Mouse (Mus musculus): ENCODE results near the gene Zfp773.
"Not testable (repeated sequence)": the region's sequence is repeated elsewhere in the genome, so short reads cannot be mapped to it uniquely, and the experiment has no call there.

Gene Zfp773

GRCm38 (mm10) chr7:7136379-7136866 is at the start of gene Zfp773:
Gene Zfp773, minus strand, starts transcription at chr7:7136755.
- DNase-seq (ENCODE audit: low spot score) = peak; percentile 24

GRCm38 (mm10) chr7:7185897-7186296 is 49.3 kb upstream of the Zfp773 start:
- no peak for DNase-seq (ENCODE audit: low spot score)

- DNase-seq (ENCODE audit: low spot score) = peak; percentile 31
Observed at GRCm38 (mm10) chr7:7171227-7172147, 34.9 kb upstream of the Zfp773 start, which contains the start of gene Zfp418. Gene Zfp418, plus strand, starts transcription at chr7:7171330.

GRCm38 (mm10) chr7:7145991-7146608 is 9.5 kb upstream of the Zfp773 start:
- DNase-seq (ENCODE audit: low spot score) = no peak

- no peak for DNase-seq (ENCODE audit: low spot score)
Observed at GRCm38 (mm10) chr7:7144215-7144614, 7.7 kb upstream of the Zfp773 start.

- DNase-seq (ENCODE audit: low spot score) = no peak
Observed at GRCm38 (mm10) chr7:7132751-7133150, 3.8 kb downstream of the Zfp773 start.

GRCm38 (mm10) chr7:7130491-7131124 is 5.9 kb downstream of the Zfp773 start:
- not testable (repeated sequence) for DNase-seq (ENCODE audit: low spot score)

- DNase-seq (ENCODE audit: low spot score) = no peak
Observed at GRCm38 (mm10) chr7:7121602-7121980, 15.0 kb downstream of the Zfp773 start.

- peak; percentile 69 for DNase-seq (ENCODE audit: low spot score)
Observed at GRCm38 (mm10) chr7:7120921-7121601, 15.5 kb downstream of the Zfp773 start, which contains the start of gene Zfp954. Gene Zfp954, minus strand, starts transcription at chr7:7121488.

- no peak for DNase-seq (ENCODE audit: low spot score)
Observed at GRCm38 (mm10) chr7:7118441-7118840, 18.1 kb downstream of the Zfp773 start.

GRCm38 (mm10) chr7:7108501-7108900 is 28.1 kb downstream of the Zfp773 start:
- no peak for DNase-seq (ENCODE audit: low spot score)
